Mouse (Mus musculus) neural tube, embryonic 14.5 days (tissue): ENCODE measurements around the gene Ppp4r1. TPM values are rescaled to one million over a fixed set of nuclear protein-coding genes. Genes with fewer than 3 reads are reported as not detected.

Source experiments
- ATAC-seq: fragments of 200-750 bp; cut with Nextera tagmentation; 2 replicates; pipeline ENCODE4 v1.8.0; 2017; ENCODE audit warnings: low read depth, mild to moderate bottlenecking, moderate TSS enrichment, moderate library complexity
- H3K27ac ChIP-seq: fragments of 300-500 bp; sonication (generic); 2 replicates; pipeline ENCODE4 v1.5.1; 2014; ENCODE audit warnings: low read depth, mild to moderate bottlenecking, control low read depth, low read length, moderate library complexity, mixed read lengths
- H3K27me3 ChIP-seq: fragments of 300-500 bp; sonication (generic); 2 replicates; pipeline ENCODE4 v1.6.1; 2014; ENCODE audit warnings: low read length; ENCODE audit not compliant: control insufficient read depth, insufficient read depth
- H3K36me3 ChIP-seq: fragments of 300-500 bp; sonication (generic); 2 replicates; pipeline ENCODE4 v1.6.1; 2014; ENCODE audit warnings: low read length, mixed read lengths; ENCODE audit not compliant: control insufficient read depth, insufficient read depth
- H3K4me1 ChIP-seq: fragments of 300-500 bp; sonication (generic); 2 replicates; pipeline ENCODE4 v1.6.1; 2014; ENCODE audit warnings: low read length; ENCODE audit not compliant: control insufficient read depth, insufficient read depth
- H3K4me2 ChIP-seq: fragments of 300-500 bp; sonication (generic); 2 replicates; pipeline ENCODE4 v1.6.1; 2014; ENCODE audit warnings: mild to moderate bottlenecking, low read depth, low read length, control low read depth
- H3K4me3 ChIP-seq: fragments of 300-500 bp; sonication (generic); 2 replicates; pipeline ENCODE4 v1.5.1; 2014; ENCODE audit warnings: low read depth, low read length, control low read depth, mixed read lengths
- H3K9ac ChIP-seq: fragments of 300-500 bp; sonication (generic); replicated peaks from 2 replicates; pipeline ENCODE4 v1.6.1; 2014; ENCODE audit warnings: low read depth, mild to moderate bottlenecking, control low read depth, low read length, mixed read lengths
- H3K9me3 ChIP-seq: fragments of 300-500 bp; sonication (generic); 2 replicates; pipeline ENCODE4 v1.6.1; 2016; ENCODE audit warnings: low read length; ENCODE audit not compliant: control insufficient read depth
- WGBS: fragments of 180-500 bp; shearing (Covaris S2); extraction: QIAGEN DNeasy Blood & Tissue Kit; methylation state at CpG from one replicate; pipeline ENCODE4 v1.1.7; 2014; 5-methylcytosine and 5-hydroxymethylcytosine counted together
- polyA plus RNA-seq: library from polyadenylated mRNA; unstranded; fragments of >200 nt; fragmentation: Nextera tagmentation; extraction: Ambion mirVana; gene quantifications from 2 replicates; pipeline ENCODE4 v1.2.1, GENCODE M21; 2014

Ppp4r1 gene
- polyA plus RNA-seq, 1 experiment from 2014 or later: 44.4 TPM

- WGBS: 97% methylated on average over 12 of the region's 12 CpGs
These were observed 11.0 kb downstream of the Ppp4r1 start for GRCm38 (mm10) chr17:65793307-65793930.

DNA sequence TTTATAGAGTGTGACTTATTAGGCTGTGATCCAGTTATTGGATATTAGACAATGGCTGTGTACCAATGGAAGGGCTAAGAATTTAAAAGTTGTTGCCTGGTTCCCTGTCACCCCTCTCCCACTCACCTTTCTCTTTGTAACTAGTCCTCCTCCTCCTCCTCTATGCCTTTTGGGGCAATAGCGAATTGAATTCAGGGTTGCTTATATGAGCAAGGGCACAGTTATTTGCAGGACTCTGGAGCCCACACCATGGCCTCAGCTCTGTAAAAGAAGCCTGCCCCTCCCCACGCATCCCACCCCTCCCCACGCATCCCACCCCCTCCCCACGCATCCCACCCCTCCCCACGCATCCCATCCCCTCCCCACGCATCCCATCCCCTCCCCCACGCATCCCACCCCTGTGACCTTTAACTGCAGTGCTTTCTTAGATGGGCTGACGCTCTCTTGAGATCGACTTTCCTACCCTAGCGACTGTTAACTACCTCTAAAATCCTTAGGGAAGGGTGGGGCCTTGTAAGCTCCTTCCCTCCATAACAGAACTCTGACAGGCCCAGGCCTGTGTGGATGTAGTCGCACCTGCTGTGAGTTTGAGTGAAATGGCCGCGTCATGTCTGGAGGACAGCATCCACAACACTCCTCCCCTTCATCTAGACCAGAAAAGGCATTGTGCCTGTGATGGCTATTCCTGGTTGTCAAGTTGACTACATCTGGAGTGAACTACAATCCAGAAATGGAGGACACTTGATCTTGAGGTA lies 11.9 kb downstream of the Ppp4r1 start:
- H3K36me3 ChIP-seq: no peaks in the 10 kb centered on the region
- no peak for ATAC-seq

More at GRCm38 (mm10) chr17:65793307-65793930, 11.0 kb downstream of the Ppp4r1 start:
- Histone ChIP-seq H3K36me3 (no peaks in the 10 kb centered on the region), H3K27me3 (no peaks in the 10 kb centered on the region), H3K4me2 (no peak overlapping the region), H3K4me1 (no peaks in the 10 kb centered on the region), H3K4me3 (no peak overlapping the region), H3K9me3 (no peaks in the 10 kb centered on the region), H3K27ac (no peak overlapping the region), H3K9ac (no peak overlapping the region)
- ATAC-seq: no peak

GRCm38 (mm10) chr17:65796056-65796455 lies 13.7 kb downstream of the Ppp4r1 start:
- Histone ChIP-seq H3K9ac (no peak overlapping the region), H3K4me1 (no peaks in the 10 kb centered on the region), H3K27ac (no peak overlapping the region), H3K9me3 (no peaks in the 10 kb centered on the region), H3K36me3 (no peaks in the 10 kb centered on the region), H3K4me2 (no peak overlapping the region), H3K27me3 (no peaks in the 10 kb centered on the region), H3K4me3 (no peak overlapping the region)
- no peak for ATAC-seq
- 45% methylated on average over 7 of the region's 7 CpGs for WGBS

More for the DNA sequence above, 11.9 kb downstream of the Ppp4r1 start:
- Histone ChIP-seq H3K4me2 (no peak overlapping the region), H3K9me3 (no peaks in the 10 kb centered on the region), H3K27me3 (no peaks in the 10 kb centered on the region), H3K27ac (no peak overlapping the region), H3K9ac (no peak overlapping the region), H3K4me3 (no peak overlapping the region), H3K4me1 (no peaks in the 10 kb centered on the region)
- 80% methylated on average over 13 of the region's 13 CpGs for WGBS

DNA sequence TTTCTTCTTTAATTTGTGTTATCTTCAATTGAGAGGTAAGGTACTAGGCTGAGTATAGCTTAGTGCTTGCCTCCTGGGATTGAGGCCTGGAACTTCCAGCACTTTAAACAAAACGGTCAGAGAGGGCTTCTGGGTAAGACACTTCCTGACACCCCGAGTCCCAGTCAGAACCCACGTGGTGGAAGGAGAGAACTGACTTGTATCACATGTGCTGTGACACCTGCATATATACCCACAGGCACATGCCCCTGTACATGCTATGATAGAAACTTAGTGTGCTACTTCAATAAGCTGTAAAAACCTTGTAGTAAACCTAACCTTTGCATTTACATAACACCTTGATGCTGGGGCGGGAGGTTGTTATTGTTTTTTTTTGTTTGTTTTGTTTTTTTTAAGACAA lies 16.1 kb downstream of the Ppp4r1 start:
- no peaks in the 10 kb centered on the region for H3K36me3 ChIP-seq
- no peak overlapping the region for H3K9ac ChIP-seq
- no peak overlapping the region for H3K4me2 ChIP-seq
- no peaks in the 10 kb centered on the region for H3K27me3 ChIP-seq
- no peak overlapping the region for H3K4me3 ChIP-seq
- H3K27ac ChIP-seq: no peak overlapping the region
- no peaks in the 10 kb centered on the region for H3K9me3 ChIP-seq
- WGBS: 79% methylated on average over 4 of the region's 4 CpGs
- H3K4me1 ChIP-seq: no peaks in the 10 kb centered on the region
- ATAC-seq: no peak

- H3K27me3 ChIP-seq: no peaks in the 10 kb centered on the region
- no peak overlapping the region for H3K4me3 ChIP-seq
- no peaks in the 10 kb centered on the region for H3K9me3 ChIP-seq
- no peak for ATAC-seq
- whole genome bisulfite sequencing: 100% methylated on average over 1 of the region's 1 CpGs
- no peak overlapping the region for H3K27ac ChIP-seq
- no peak overlapping the region for H3K4me2 ChIP-seq
- H3K36me3 ChIP-seq: no peaks in the 10 kb centered on the region
- H3K4me1 ChIP-seq: no peaks in the 10 kb centered on the region
- no peak overlapping the region for H3K9ac ChIP-seq
These were observed 17.0 kb downstream of the Ppp4r1 start for GRCm38 (mm10) chr17:65799353-65799752.

DNA sequence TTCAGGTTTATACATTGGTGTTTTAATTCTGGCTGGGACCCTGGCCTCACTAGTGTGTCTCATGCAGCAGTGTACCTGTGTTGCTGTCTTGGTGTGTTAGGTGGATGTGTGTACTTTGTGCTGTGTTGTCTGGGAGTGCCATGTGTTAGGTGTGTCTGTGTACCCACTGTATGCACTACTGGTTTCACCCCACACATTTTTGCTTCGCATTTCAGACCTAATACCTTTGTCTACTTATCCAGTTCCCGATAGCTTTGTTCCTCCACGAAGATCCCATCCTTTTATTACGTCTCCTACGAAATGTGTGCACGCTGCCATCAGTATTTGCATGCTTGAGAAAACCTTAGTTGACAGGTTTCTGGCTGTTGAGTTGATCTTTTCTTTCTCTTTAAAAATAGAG lies 18.1 kb downstream of the Ppp4r1 start:
- no peak for ATAC-seq
- H3K9ac ChIP-seq: no peak overlapping the region
- WGBS: 87% methylated on average over 6 of the region's 6 CpGs
- no peak overlapping the region for H3K27ac ChIP-seq
- H3K4me2 ChIP-seq: no peak overlapping the region
- H3K4me3 ChIP-seq: no peak overlapping the region
- no peaks in the 10 kb centered on the region; the same call in 1 of the 2 replicates for H3K36me3 ChIP-seq
- H3K4me1 ChIP-seq: no peaks in the 10 kb centered on the region
- H3K9me3 ChIP-seq: no peaks in the 10 kb centered on the region
- H3K27me3 ChIP-seq: no peaks in the 10 kb centered on the region

GRCm38 (mm10) chr17:65802026-65802425 lies 19.7 kb downstream of the Ppp4r1 start:
- Histone ChIP-seq H3K9ac (no peak overlapping the region), H3K27ac (no peak overlapping the region), H3K36me3 (no peaks in the 10 kb centered on the region; the same call in 1 of the 2 replicates), H3K9me3 (no peaks in the 10 kb centered on the region), H3K4me3 (no peak overlapping the region), H3K4me2 (no peak overlapping the region), H3K27me3 (no peaks in the 10 kb centered on the region), H3K4me1 (no peaks in the 10 kb centered on the region)
- no peak for ATAC-seq
- 81% methylated on average over 4 of the region's 4 CpGs for WGBS

- Histone ChIP-seq H3K4me3 (no peak overlapping the region), H3K4me1 (no peaks in the 10 kb centered on the region), H3K27ac (no peak overlapping the region), H3K9ac (no peak overlapping the region), H3K9me3 (no peaks in the 10 kb centered on the region), H3K4me2 (no peak overlapping the region), H3K27me3 (no peaks in the 10 kb centered on the region), H3K36me3 (peaks cover under 1% of the 10 kb centered on the region; the same call in 1 of the 2 replicates)
- WGBS: 82% methylated on average over 4 of the region's 4 CpGs
- no peak for ATAC-seq
These were observed 23.6 kb downstream of the Ppp4r1 start for GRCm38 (mm10) chr17:65805966-65806365.

DNA sequence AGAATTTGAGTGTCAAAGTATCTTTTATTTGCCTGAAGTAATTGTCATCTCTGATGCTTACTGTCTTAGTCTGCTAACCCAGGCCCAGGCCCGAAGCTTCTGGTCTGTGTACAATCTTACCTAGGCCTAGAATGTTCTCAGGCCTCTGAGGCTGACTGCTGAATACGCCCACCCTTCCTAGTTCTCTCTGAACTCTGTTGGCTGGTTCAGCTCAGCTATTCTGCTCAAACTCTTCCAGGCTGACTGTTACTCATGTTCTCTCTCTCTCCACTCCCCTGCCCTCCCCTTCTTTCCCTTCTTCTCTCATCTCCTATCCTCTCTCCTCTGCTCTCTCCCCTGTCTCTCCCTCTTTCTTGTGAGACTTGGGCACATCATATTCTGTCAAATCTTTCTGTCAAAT lies 24.0 kb downstream of the Ppp4r1 start:
- no peaks in the 10 kb centered on the region for H3K9me3 ChIP-seq
- ATAC-seq: no peak
- no peak overlapping the region for H3K9ac ChIP-seq
- no peak overlapping the region for H3K4me3 ChIP-seq
- H3K27ac ChIP-seq: no peak overlapping the region
- 92% methylated on average over 2 of the region's 2 CpGs for WGBS
- peaks cover 5% of the 10 kb centered on the region; the same call in 1 of the 2 replicates for H3K36me3 ChIP-seq
- no peaks in the 10 kb centered on the region for H3K4me1 ChIP-seq
- H3K4me2 ChIP-seq: no peak overlapping the region
- H3K27me3 ChIP-seq: no peaks in the 10 kb centered on the region
